Mouse (Mus musculus): Measurements from ENCODE around the gene Ankef1.

Ankef1 gene

DNA sequence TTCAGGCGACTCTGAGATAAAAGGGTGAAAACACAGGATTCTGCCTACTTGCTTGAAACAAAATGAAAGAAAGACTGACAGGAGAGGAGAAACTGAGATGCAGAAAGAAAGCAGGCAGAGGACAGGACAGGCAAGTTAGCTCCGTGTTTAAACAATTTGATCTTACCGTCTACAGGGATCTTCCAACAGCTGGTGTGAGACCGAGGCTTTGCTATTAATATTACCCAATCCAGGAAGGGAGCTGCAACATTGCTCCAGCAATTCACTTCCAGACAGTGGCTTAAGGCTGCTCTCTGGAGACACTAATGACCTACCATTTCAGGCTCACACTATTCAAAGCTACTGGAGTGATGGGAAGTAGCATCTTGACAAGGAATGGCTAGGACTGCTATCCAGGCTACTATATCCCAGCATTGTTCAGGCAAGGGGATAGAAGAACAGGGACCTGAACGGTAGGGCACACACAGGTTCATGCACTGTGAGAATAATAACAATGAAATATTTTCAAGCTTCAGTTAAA is 99.0 kb downstream of the Ankef1 start:
- no peak for DNase-seq (ENCODE audit: low spot score in 2 of 2)

DNA sequence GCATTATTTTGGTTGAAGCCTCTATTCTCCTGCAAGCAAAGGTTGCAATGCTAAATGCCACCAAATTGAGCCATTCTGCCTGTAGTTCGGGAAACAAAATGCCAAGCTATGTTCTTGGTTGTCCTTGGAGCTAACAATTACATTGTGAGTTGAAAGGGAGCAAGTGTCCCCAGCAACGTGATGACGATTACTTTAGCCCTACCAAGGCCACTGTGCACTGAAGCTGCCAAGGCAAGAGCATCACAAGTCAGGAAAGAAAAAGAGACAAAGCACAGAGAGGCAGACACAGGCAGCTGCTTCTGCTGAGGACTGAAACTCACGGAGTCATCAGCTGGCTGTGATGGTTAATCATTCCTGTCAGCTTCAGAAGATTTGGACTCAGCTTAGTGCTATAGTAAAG is 99.5 kb downstream of the Ankef1 start:
- no peak for DNase-seq (ENCODE audit: low spot score in 2 of 2)

Data from frontal cortex, postnatal 36 days (tissue).